Mouse (Mus musculus): ENCODE data around the gene Pcyt1b.

The Pcyt1b gene

DNA sequence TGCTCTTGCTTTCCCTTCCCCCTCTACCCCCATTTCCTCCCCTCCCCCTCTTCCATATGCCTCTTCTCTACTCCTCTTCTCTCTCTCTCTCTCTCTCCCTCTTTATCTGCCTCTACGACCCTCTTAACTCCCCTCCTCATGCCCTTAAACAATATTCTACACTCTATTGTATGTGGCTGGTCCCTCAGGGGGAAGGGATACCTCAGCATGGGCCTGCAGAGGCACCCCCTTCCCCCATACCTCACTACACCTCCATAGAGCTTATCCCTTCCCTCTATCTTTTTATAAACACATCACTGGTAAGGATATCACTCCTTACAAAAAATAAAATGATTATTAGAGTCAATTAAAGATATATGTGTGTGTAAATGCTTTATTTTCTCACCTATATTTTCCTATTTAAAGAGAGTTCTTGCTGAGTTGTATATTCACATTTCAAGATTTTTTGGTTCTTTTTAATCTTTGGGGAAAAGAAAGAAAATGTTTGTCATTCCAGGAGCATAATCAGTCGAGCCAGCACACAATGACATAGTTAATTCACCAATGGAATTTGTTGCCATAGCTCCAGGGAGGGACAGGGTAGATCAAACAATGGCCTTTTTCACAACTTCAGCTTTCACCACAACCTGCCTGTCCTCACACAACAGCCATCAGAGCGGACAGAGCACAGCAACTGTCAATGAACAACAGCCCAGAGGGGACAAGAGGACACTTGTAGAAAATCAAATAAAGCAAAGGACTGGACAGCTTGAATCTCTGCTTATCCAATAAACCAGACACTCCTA lies at the start of gene Pcyt1b:
Gene Pcyt1b (plus strand): TSS at position 646 of the 785 bp plus-strand sequence.
- DNase-seq (ENCODE audit: low read depth, low spot score) = no peak

DNA sequence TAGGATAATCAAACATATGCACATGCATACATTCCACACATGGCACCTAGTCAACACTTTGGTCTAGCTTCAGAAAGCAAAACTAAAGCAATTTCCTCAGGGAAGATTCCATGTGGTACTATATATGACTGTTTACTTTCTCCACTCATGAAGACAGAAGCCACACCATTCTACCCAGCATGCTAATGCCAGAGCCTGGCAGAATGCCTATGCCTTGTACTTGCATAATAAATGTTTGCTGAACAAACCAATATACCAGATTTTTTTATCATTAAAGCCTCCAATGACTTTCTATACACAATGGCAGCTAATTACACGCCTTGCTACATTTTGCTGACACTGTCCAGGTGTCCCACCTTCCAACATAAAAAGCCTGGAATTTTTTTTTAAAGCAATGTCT lies 24.4 kb upstream of the Pcyt1b start:
- DNase-seq (ENCODE audit: low read depth, low spot score) = no peak

DNA sequence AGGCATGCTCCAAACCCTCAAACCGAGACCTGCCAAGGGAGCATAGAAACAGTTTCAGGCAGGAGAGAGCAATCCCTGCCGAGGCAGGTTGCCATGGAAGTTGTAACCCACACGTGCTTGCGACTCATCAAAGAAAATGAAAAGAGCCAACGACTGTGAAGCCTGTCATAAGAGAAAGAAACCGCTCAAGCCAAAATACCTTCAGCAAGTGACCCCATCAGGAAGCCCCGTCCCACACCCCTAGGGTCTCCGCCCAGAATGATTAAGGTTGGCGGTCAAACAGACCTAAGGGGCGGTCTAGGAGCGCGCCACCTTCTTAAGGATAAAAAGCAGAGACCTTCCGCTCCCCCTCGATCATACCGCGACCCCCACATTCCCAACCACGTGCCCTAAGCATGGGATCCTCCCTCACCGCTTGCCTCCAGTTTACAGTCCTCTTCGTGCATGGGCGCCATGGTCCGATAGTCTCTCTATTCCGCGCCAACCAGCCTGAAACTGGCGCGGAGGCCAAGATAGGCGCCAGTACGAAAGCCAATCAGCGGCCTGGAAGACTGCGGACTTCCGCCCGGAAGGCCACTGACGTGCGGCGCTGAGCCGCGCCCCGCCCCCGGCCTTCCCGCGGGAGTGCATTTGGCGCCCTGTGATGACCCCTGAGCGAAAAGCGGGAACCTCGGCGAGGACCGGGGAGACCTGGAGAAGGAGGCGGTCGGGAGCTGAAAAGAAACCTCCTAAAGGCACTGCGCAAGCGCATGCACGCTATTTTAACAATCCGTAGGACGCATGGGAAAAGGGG lies 22.8 kb upstream of the Pcyt1b start, which contains the start of gene Pola1:
Gene Pola1 (minus strand): TSS at position 499 of the 793 bp plus-strand sequence.
- DNase-seq (ENCODE audit: low read depth, low spot score) = peak; percentile 92

DNA sequence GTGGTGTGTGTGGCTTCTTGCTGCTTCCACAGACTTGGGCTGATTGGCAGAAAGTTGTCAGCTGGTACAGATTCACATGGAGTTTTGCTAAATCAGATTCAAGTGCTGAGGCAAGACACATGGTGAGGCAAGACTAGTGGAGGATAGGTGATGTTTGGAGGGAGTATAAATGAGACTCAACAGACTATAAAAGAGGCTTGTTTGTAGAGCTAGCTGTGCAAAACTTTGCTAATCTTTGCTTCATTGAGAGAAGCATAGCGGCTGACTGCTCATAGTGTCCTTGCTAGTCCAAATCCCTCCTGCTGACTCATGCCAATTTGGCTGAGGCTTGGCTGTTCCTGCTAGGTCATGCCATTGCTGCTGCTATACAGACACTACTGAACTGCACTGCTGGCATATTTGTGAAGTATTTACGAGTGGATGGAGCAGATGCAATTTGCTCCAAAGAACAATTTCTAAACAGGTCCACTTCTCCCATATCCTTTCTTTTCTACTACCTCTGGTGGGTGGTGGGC lies 19.7 kb upstream of the Pcyt1b start:
- DNase-seq (ENCODE audit: low read depth, low spot score) = peak; percentile 24

DNA sequence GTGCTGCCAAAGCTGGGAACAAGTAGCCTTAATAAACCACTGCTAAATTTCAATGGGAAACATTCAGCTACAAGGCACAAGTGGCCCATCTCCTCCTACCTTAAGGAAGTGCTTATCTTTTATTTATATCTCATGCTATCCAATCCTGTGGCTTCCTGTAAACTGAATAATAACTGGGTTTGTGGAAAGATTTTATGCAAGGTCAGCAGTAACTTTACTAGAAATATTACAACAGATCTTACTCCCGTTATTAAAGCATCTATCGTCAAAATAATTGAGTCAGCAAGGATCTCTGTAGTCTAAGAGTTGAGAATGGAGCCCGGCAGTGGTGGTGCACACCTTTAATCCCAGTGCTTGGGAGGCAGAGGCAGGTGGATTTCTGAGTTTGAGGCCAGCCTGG lies 11.1 kb upstream of the Pcyt1b start:
- DNase-seq (ENCODE audit: low read depth, low spot score) = no peak

DNA sequence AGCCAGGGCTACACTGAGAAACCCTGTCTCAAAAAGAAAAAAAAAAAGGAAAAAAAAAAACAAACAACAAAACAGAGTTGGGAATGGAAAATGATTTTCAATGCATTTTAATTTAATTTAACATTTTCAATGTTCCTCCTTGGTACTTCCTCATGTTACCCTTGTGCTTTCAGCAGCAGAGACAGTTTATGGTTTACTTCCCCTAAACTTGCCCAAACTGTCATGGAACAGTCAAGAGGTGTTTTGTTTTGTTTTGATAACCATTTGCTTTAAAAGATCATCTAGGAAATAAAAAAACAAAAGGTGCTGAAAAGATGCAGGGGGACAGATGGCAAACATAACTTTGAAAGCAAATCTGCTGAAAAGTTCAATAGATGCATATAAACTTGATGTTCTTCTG lies 10.6 kb upstream of the Pcyt1b start:
- no peak for DNase-seq (ENCODE audit: low read depth, low spot score)

DNA sequence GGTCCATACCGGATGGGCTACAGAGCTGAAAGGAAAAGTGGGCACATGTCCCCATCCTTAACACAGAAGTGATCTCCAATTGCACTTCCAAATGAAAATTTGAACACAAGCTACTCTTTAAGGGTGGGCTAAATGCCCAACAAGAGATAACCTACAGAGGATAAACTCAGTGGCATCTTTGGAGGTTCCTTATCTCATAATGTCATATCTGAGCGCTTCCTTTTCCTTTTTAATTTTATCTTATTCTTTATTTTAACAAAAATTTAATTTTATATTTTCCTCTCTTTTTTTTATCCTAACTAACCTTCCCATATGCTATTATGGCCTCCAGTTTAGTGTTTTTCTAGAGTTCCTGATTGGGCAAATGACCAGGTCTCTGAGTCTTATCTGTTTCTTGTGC lies 3.9 kb upstream of the Pcyt1b start:
- DNase-seq (ENCODE audit: low read depth, low spot score) = no peak

DNA sequence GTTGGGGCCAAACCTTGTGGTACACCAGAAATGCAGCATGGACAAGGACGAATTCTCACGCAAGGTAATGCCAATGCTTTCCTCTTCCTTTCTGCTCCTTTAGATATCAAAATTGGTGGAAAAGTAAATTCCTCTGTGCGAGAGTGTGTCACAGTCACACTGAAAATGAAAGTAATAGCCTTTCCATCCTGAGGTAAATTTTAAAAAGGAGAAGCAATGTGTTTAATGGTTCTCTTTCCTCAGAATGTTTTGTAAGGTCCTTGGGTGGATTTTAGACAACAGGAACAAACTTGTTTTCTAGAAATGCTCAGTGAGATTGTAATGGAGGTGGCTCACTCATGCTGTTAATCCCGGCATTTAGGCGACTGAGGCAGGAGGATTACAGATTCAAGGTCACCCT lies 490 bp downstream of the Pcyt1b start:
- DNase-seq (ENCODE audit: low read depth, low spot score) = no peak

DNA sequence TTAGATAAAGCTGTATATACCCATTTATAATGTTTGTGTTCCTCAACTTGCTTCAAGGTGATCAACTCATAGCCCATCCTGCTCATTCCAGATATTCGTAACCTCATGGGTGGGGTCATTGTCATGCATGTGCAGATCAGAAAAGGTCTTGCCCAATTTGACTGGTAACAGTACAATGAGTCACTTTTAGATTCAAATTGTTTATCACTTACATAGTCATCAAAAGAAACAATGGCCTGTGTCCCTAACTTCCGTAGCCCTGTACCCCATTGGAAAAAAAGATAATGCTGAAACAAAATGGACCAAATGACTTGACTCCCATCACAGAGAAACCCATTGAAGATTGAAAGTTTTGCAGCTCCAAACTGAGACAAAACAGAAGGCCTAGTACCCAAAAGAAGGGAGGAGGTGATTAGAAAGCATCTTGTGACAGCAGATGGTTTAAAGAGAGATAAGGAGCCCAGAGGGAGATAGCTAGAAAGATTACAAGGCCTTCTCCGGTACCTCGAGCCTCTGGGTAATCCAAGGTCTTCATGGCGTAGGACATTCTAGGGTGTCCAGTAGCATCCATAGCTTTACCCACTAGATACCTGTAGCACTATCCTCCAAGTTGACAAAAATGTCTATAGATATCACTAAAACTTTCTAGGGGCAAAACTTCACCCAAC lies 9.4 kb downstream of the Pcyt1b start:
- DNase-seq (ENCODE audit: low read depth, low spot score) = peak; percentile 45

DNA sequence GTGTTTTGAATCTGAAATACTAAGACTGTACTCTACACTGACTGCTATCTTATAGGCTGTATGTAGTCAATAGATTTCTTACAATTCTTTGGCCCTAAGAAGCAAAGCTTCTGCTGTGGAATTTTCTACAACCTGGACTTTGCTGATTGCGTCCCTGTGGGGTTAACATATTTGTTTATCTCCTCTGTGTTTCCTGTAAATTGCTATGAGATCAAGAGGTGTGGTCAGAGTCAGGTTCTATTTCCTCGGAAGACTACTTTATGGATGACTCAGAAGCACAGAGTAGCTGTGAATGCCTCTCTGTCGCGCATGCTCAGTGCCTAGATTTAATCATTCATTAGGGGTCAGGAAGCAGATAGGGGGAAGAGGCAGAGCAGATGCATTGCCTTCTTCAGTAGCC lies 10.1 kb downstream of the Pcyt1b start:
- DNase-seq (ENCODE audit: low read depth, low spot score) = peak; percentile 77

DNA sequence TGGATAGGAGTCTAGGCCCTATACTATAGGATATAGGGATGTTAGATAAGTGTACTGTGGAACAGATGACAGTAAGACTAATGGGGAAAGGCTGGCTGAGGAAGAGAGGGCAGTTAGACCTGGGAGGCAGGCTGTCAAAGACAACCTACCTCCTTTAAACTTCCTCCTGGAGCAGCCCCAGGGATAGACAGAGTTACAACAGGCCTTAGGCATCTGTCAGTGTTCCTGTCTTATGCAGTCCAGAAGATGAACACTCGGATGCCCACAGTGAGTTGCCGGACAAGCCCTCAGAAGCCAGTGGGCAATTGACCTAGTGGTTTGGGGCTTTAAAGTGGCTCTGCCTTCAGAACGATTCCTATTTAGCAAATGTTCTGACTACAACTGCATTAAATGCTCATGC lies 19.8 kb downstream of the Pcyt1b start:
- no peak for DNase-seq (ENCODE audit: low read depth, low spot score)

DNA sequence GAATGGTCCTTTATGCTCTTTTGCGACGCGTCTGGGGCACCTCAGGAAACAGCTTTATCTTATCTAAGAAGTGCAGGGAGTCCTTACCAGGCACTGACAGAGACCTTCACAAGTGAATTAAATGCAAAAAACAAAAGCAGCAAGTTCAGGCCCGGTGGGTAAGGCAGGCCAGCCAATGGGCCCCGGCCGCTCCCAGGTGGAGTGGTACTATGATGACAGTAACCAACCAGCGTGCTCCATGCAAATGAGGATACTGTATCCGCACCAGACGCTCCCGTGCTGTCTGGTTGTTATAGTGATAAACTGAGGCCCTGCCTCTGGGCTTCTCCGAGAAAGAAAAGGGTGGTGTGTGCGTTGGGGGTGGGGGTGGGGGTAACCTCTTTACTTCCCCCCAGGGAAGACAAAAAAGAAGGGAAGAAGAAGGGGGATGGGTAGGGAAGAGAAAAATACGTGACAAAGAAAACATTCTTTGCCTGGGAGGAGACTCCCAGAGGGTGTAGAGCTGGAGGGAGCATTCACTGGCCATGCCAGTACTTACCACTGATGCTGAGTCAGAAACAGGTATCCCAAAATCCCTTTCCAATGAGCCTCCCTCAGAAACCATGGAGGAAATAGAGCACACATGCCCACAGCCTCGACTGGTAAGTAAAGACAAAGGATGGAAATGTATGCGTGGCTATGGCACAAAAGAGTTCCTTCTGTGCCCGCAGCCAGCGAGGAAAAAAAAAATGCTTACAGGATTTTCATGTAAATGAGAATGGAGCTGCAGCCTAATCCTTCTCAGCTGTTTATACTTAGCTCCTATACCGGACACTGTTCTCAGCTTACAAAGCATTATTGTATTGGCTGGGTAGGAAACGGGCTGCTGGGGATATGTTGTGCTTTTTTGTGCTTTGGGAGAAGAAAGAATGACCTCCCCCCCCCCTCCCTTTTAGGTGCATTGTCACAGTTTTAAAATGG lies 20.5 kb downstream of the Pcyt1b start:
- peak; percentile 93 for DNase-seq (ENCODE audit: low read depth, low spot score)

DNA sequence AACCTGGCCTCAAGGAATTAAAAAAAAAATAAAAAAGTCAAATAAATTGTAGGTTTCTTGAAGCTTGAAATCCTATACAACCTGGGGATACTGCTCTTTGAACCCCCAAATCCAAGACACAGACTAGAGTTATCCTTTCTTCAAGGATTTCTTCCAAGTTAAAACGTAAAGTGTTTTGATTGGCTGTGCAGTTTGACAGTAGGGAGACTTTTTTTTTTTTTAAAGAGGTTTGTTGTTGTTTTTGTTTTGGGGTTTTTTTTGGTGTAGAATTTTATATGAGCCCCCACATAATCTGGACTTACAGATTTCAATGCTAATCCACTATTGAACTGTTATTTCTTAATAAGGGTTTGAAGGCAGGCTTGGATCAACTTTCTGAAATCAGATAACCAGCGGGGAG lies 21.6 kb downstream of the Pcyt1b start:
- no peak for DNase-seq (ENCODE audit: low read depth, low spot score)

DNA sequence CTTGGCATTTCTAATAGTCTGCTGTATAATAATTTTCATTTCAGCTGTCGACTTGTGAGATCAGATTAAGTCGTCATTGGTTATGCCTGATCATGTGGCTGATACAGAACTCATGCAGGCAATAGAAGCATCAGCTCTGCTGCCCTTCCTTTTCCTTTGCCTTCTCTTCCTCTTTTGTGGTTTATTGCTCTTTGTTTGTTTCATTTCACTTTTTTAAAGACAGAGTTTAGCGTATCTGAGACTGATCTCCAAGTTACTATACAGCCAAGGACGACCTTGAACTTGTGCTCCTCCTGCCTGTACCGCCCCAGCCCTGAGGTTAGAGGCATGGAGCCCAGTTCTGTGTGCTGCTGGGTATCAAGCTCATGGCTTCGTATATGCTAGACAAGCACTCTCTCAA lies 34.6 kb downstream of the Pcyt1b start:
- DNase-seq (ENCODE audit: low read depth, low spot score) = no peak

DNA sequence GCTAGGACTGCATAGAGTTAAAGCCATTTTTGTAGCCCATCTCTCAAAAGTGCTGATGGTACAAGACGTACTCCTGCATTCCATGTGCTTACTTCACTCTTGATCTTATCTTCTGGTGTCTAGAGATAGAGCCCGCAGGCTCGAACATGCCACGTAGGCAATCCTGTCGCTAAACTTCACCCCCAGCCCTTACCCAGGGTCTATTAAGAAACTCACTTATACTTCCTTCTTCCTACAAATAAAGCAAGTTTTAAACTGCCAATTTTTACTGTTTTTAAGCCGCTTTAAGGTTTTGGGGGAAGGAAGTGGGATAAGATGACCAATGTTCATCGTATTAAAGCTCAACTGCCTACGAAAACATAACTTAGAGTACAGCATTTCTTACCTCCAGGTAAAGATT lies 36.0 kb downstream of the Pcyt1b start:
- DNase-seq (ENCODE audit: low read depth, low spot score) = no peak

DNA sequence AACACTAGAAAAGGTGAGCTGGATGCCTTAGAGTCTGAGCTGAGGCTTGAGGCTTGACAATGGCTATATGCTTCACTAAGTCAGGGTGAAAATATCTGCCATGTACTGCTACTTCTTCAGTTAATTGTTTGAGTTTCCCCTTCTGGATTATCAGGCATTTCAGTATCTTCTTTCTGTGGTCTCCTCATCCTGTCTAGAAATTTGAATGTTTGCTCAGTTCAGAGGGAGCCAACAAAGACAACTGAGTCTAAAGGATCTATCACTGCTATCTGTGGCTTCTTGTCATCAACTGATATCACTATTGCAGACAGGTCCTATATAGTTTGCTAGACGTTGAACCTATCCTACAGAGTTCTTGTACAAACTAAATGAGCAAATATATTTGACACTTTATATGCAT lies 42.9 kb downstream of the Pcyt1b start:
- DNase-seq (ENCODE audit: low read depth, low spot score) = no peak

DNA sequence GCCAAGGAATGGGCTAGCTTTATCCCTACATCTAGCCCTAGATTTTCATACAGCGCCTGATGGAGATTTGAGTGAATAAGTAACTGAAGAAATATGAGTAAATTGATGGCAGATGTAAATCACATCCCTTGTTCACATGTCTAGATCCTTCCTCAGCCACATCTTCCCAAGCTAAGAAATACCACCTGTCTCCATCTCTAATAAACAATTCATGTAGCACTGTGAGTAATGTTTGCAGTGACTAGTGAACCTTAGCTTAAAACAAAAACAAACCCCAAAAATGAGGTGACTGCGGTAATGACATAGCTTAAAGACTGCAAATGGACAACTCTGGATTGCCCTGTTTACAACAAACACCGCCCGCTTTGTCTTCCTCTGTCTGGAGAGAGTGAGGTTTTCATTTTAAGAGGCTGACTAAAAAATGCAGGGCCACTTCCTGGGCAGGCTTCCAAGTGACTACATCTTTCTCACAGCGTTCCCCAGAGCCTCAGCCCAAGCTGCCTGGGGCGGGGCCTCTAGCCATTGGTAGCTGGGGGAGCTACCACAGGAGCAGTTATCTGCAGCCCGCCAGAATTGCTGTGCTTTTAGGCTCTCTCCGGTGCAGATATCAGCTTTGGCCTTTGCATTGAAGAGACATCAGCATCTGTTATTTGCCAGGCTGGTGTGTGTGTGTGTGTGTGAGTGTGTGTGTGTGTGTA lies 46.0 kb downstream of the Pcyt1b start:
- DNase-seq (ENCODE audit: low read depth, low spot score) = peak; percentile 56

DNA sequence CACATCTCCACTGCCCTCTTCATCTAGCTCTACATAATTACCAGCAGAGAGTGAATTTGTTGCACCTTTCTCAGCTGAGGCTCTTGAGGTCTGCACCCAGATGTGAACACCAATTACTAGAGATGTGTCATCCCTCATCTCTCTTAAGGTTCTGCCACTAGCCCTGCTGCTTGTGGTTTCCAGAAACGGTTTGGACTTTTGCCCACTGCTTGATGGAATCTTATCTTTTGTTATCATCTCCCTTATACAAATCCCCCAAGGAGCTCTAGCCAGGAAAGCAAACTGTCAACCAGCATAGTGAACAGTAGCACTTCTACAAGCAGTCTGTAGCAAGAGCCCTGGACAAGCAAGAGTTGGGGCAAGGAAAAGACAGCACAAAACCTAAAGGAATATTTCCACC lies 57.9 kb downstream of the Pcyt1b start:
- no peak for DNase-seq (ENCODE audit: low read depth, low spot score)

DNA sequence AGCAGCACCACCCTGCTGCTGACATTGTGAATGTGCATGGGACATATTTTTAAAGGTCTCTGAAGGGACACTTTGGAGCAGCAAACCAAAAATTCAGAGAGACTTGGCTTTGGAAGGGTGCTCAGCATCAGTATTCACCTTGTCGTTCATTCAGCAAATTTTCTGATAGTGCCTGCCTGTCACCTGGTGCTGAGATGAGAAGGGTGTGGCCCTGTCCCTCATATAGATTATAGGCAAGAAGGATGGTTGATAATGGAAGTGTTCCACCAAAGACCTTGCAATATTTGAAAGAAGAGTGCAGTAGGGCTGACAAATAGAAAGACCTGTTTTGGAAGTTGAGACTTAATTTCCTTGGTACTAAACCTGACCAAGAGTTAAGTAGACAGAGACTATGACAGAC lies 74.9 kb downstream of the Pcyt1b start:
- no peak for DNase-seq (ENCODE audit: low read depth, low spot score)

DNA sequence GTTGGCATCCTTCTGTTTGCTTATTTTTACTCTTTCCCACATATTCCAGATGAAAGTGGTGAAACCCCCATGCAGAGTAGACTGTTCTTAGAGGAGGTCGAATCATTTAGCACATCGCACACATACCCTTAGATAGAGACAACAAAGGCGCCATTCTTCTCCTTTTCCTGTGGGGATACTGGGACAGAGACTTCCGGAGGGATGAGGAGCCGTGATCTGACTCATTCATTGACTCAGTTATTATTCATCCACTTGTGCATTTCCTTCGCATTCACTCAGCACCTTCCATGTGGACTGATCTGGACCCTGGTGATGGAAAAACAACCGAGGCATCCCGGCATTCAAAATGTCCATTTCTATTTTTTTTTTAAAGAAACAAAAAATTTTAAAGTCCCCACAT lies 76.2 kb downstream of the Pcyt1b start:
- DNase-seq (ENCODE audit: low read depth, low spot score) = peak; percentile 13

All from R1 (cell line).